Mouse (Mus musculus): ENCODE results near the gene Znrf1. TPM values are rescaled to one million over a fixed set of nuclear protein-coding genes. Genes with fewer than 3 reads are reported as not detected.

Gene Znrf1
- polyA plus RNA-seq, 1 experiment from 2014 or later: 45.6 TPM

GRCm38 (mm10) chr8:111539422-111540076, 3.7 kb downstream of the Znrf1 start:
- WGBS: 70% methylated on average over 10 of the region's 10 CpGs
- peaks cover 33% of the 10 kb centered on the region for H3K4me1 ChIP-seq (ENCODE audit: control insufficient read depth, insufficient read depth, low read length)

GRCm38 (mm10) chr8:111543712-111544380, 7.9 kb downstream of the Znrf1 start:
- H3K9me3 ChIP-seq (ENCODE audit: control insufficient read depth, low read length): no peaks in the 10 kb centered on the region
- H3K36me3 ChIP-seq (ENCODE audit: control insufficient read depth, insufficient read depth, low read length): no peaks in the 10 kb centered on the region
- H3K9ac ChIP-seq (ENCODE audit: low read length): no peak overlapping the region
- H3K4me3 ChIP-seq (ENCODE audit: low read depth, low read length): no peak overlapping the region
- ATAC-seq (ENCODE audit: low FRiP score) (no peak), DNase-seq (ENCODE audit: low spot score, missing footprints) (peak; percentile 71)
- peaks cover 21% of the 10 kb centered on the region for H3K4me1 ChIP-seq (ENCODE audit: control insufficient read depth, insufficient read depth, low read length)
- no peaks in the 10 kb centered on the region for H3K27me3 ChIP-seq (ENCODE audit: control insufficient read depth, insufficient read depth, low read length)
- no peak overlapping the region for H3K4me2 ChIP-seq
- no peak overlapping the region for H3K27ac ChIP-seq (ENCODE audit: low read depth, low read length)
- 92% methylated on average over 9 of the region's 9 CpGs for WGBS

More at GRCm38 (mm10) chr8:111539422-111540076, 3.7 kb downstream of the Znrf1 start:
- Histone ChIP-seq H3K27ac (ENCODE audit: low read depth, low read length) (no peak overlapping the region), H3K27me3 (ENCODE audit: control insufficient read depth, insufficient read depth, low read length) (no peaks in the 10 kb centered on the region), H3K4me3 (ENCODE audit: low read depth, low read length) (peak overlapping the region; percentile 9; the same call in 1 of the 2 replicates), H3K4me2 (peak overlapping the region; percentile 72), H3K36me3 (ENCODE audit: control insufficient read depth, insufficient read depth, low read length) (no peaks in the 10 kb centered on the region), H3K9me3 (ENCODE audit: control insufficient read depth, low read length) (no peaks in the 10 kb centered on the region), H3K9ac (ENCODE audit: low read length) (peak overlapping the region; percentile 33; the same call in 1 of the 2 replicates)
- DNase-seq (ENCODE audit: low spot score, missing footprints): peak; percentile 80
- ATAC-seq (ENCODE audit: low FRiP score): no peak

GRCm38 (mm10) chr8:111545406-111546156, 9.7 kb downstream of the Znrf1 start:
- 89% methylated on average over 8 of the region's 8 CpGs for WGBS
- H3K4me3 ChIP-seq (ENCODE audit: low read depth, low read length): no peak overlapping the region
- H3K27me3 ChIP-seq (ENCODE audit: control insufficient read depth, insufficient read depth, low read length): no peaks in the 10 kb centered on the region
- no peak overlapping the region for H3K4me2 ChIP-seq
- no peak overlapping the region for H3K9ac ChIP-seq (ENCODE audit: low read length)
- peak; percentile 39 for DNase-seq (ENCODE audit: low spot score, missing footprints)
- no peak overlapping the region for H3K27ac ChIP-seq (ENCODE audit: low read depth, low read length)
- no peak for ATAC-seq (ENCODE audit: low FRiP score)
- no peaks in the 10 kb centered on the region for H3K36me3 ChIP-seq (ENCODE audit: control insufficient read depth, insufficient read depth, low read length)
- H3K9me3 ChIP-seq (ENCODE audit: control insufficient read depth, low read length): no peaks in the 10 kb centered on the region
- H3K4me1 ChIP-seq (ENCODE audit: control insufficient read depth, insufficient read depth, low read length): peaks cover 8% of the 10 kb centered on the region; the same call in 1 of the 2 replicates

GRCm38 (mm10) chr8:111547144-111547543, 11.2 kb downstream of the Znrf1 start:
- no peaks in the 10 kb centered on the region for H3K9me3 ChIP-seq (ENCODE audit: control insufficient read depth, low read length)
- ATAC-seq (ENCODE audit: low FRiP score): no peak
- 86% methylated on average over 3 of the region's 3 CpGs for WGBS

DNA sequence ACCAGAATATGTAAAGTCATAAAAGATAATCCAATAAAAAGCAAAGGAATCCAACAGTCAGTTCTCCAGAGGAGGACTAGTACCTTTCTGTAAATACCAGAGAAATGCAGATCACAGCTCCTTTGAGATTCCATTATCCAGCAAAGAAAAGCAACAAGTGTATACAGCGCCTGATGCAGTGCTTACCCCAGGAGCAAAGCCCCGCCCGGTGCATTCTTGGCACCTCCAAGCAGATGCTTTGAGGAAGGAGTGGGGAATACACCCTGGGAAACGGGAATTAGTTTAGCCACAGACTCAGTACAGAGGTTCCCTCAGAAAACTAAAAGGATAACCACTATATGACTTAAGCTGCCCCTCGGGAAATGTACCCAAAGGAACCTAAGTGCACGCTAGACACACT, 12.3 kb downstream of the Znrf1 start:
- no peak overlapping the region for H3K4me3 ChIP-seq (ENCODE audit: low read depth, low read length)
- H3K27ac ChIP-seq (ENCODE audit: low read depth, low read length): no peak overlapping the region
- H3K9ac ChIP-seq (ENCODE audit: low read length): no peak overlapping the region
- no peaks in the 10 kb centered on the region for H3K27me3 ChIP-seq (ENCODE audit: control insufficient read depth, insufficient read depth, low read length)
- 93% methylated on average over 6 of the region's 6 CpGs for WGBS
- H3K4me1 ChIP-seq (ENCODE audit: control insufficient read depth, insufficient read depth, low read length): peaks cover 5% of the 10 kb centered on the region; the same call in 1 of the 2 replicates
- no peak overlapping the region for H3K4me2 ChIP-seq
- no peaks in the 10 kb centered on the region for H3K36me3 ChIP-seq (ENCODE audit: control insufficient read depth, insufficient read depth, low read length)
- no peaks in the 10 kb centered on the region for H3K9me3 ChIP-seq (ENCODE audit: control insufficient read depth, low read length)
- ATAC-seq (ENCODE audit: low FRiP score) (no peak), DNase-seq (ENCODE audit: low spot score, missing footprints) (no peak)

More at GRCm38 (mm10) chr8:111547144-111547543, 11.2 kb downstream of the Znrf1 start:
- Histone ChIP-seq H3K27me3 (ENCODE audit: control insufficient read depth, insufficient read depth, low read length) (no peaks in the 10 kb centered on the region), H3K4me2 (no peak overlapping the region), H3K9ac (ENCODE audit: low read length) (no peak overlapping the region), H3K36me3 (ENCODE audit: control insufficient read depth, insufficient read depth, low read length) (no peaks in the 10 kb centered on the region), H3K27ac (ENCODE audit: low read depth, low read length) (no peak overlapping the region), H3K4me3 (ENCODE audit: low read depth, low read length) (no peak overlapping the region), H3K4me1 (ENCODE audit: control insufficient read depth, insufficient read depth, low read length) (peaks cover 5% of the 10 kb centered on the region; the same call in 1 of the 2 replicates)
- DNase-seq (ENCODE audit: low spot score, missing footprints): no peak

DNA sequence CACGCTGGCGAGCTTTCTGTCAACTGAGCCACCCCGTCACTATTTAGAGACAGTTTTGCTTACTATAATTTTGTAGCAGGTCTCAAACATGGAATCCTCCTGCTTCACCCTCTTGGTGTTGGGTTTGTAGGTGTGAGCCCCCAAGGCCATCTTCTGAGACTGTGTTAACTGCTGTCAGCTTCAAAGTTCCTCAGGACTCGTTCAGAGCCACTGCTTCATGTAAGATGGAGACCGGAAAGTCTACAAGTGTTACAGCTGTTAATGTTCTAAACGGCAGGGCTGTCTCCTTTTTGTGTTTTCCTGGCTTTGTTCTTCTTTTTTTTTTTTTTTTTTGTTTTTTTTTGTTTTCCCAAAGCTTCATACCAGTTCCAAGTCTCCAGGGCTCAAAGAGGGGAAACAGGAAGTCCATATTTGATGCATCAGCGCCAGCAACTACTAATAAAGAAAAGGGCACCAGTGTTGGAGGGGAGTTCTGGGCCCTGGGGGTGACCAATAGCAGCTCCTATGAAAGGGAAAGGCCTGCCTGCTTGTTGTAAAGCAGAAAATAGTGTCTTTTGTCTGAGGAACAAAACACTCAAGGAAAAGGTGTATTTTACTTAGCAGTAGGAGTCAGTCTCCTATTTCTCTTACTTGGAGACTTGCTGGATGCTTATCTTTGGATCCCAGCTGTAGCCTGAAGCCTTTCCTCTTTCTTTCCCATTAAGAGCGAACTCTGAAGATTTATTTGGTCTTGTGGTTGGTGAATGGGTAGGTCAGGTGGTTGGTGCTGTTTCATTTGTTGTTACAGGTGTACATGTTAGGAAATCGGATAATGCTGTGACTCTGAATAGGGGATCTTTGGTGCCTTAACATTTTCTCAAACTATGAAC, 14.3 kb downstream of the Znrf1 start:
- Histone ChIP-seq H3K9me3 (ENCODE audit: control insufficient read depth, low read length) (no peaks in the 10 kb centered on the region), H3K4me3 (ENCODE audit: low read depth, low read length) (no peak overlapping the region), H3K36me3 (ENCODE audit: control insufficient read depth, insufficient read depth, low read length) (no peaks in the 10 kb centered on the region), H3K27me3 (ENCODE audit: control insufficient read depth, insufficient read depth, low read length) (no peaks in the 10 kb centered on the region), H3K9ac (ENCODE audit: low read length) (no peak overlapping the region), H3K4me2 (no peak overlapping the region), H3K27ac (ENCODE audit: low read depth, low read length) (no peak overlapping the region), H3K4me1 (ENCODE audit: control insufficient read depth, insufficient read depth, low read length) (peaks cover 11% of the 10 kb centered on the region; the same call in 1 of the 2 replicates)
- DNase-seq (ENCODE audit: low spot score, missing footprints) (peak; percentile 74), ATAC-seq (ENCODE audit: low FRiP score) (no peak)
- 82% methylated on average over 9 of the region's 9 CpGs for WGBS

DNA sequence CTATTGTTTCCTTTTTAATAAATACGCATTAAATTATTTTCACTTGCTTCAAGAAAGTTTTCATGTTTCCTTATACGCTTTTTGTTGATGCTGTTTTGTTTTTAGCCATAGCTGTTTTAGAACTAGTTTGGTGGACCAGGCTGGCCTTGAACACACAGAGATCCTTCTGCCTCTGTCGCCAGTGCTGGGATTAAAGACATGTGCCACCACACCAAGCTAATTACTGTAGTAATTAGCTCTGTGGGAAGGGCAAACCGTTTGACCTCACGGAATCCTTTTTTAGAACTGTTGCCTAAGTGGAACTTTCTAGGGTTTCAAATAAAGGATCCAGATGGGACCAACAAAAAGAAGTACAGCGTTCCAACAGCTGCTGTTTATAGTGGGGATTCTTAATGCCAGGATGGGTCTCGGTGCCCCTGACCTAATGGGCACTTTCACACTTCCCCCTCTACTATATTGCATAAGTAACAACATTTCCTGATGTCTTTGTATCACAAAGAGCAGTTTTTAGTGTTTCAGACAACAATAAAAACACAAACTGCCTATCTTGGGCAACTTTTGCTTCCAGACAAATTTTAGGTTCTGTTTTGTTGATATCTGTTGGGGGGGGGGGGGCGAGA, 15.7 kb downstream of the Znrf1 start:
- H3K27me3 ChIP-seq (ENCODE audit: control insufficient read depth, insufficient read depth, low read length): no peaks in the 10 kb centered on the region
- ATAC-seq (ENCODE audit: low FRiP score): no peak
- no peaks in the 10 kb centered on the region for H3K36me3 ChIP-seq (ENCODE audit: control insufficient read depth, insufficient read depth, low read length)
- H3K4me3 ChIP-seq (ENCODE audit: low read depth, low read length): no peak overlapping the region
- no peak overlapping the region for H3K27ac ChIP-seq (ENCODE audit: low read depth, low read length)
- H3K4me2 ChIP-seq: no peak overlapping the region
- H3K9me3 ChIP-seq (ENCODE audit: control insufficient read depth, low read length): no peaks in the 10 kb centered on the region
- H3K9ac ChIP-seq (ENCODE audit: low read length): no peak overlapping the region
- WGBS: 86% methylated on average over 8 of the region's 8 CpGs
- peaks cover 13% of the 10 kb centered on the region; the same call in 1 of the 2 replicates for H3K4me1 ChIP-seq (ENCODE audit: control insufficient read depth, insufficient read depth, low read length)
- peak; percentile 54 for DNase-seq (ENCODE audit: low spot score, missing footprints)

DNA sequence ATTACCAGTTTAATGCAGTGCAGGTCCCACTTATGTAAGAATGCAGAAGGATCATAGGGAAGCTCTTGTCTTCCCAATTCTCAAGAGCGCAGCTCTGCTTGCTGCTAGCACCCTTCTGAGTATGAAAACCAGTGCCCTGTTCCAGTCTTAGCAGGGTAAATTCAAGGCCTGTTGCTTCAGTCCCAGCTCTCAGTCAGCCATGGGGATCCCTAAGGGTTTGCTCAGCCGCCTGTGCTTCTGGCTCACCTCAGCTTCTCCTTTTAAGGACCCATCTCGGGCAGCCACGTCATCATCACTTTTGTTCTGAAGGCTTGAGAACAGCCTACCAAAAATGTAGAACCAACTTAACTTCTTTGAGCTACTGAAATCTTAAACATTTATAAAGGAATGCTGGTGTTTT, 25.9 kb downstream of the Znrf1 start:
- 95% methylated on average over 4 of the region's 4 CpGs for WGBS
- Histone ChIP-seq H3K4me3 (ENCODE audit: low read depth, low read length) (no peak overlapping the region), H3K4me1 (ENCODE audit: control insufficient read depth, insufficient read depth, low read length) (no peaks in the 10 kb centered on the region), H3K9ac (ENCODE audit: low read length) (no peak overlapping the region), H3K36me3 (ENCODE audit: control insufficient read depth, insufficient read depth, low read length) (no peaks in the 10 kb centered on the region), H3K4me2 (no peak overlapping the region), H3K9me3 (ENCODE audit: control insufficient read depth, low read length) (no peaks in the 10 kb centered on the region), H3K27me3 (ENCODE audit: control insufficient read depth, insufficient read depth, low read length) (no peaks in the 10 kb centered on the region), H3K27ac (ENCODE audit: low read depth, low read length) (no peak overlapping the region)
- ATAC-seq (ENCODE audit: low FRiP score) (no peak), DNase-seq (ENCODE audit: low spot score, missing footprints) (no peak)
